Mouse (Mus musculus): ENCODE measurements around the gene Senp8.

DNA sequence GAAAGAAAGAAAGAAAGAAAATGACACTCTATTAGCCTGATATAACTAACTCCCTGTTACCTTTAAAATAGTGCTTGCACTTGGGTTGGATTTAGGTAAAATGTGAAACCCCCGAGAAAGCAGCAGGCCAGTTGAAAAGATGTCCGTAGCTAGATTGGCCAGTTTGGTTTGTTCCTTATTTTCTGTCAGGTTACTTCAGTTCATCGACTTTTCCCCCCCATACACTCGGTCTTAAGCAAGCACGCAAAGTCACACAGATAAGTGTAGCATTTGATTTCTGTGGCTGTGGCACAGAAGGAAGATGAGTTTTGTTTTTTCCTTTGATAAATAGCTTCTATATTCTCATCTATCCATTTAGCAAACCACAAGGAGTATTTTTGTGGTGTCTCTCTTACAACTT, 19.4 kb downstream of the Senp8 start:
- TF ChIP-seq GATA1 (IDR thresholded peaks at IDR 0.05; ENCODE audit: borderline replicate concordance, low read length) (no peak), FLI1 (IDR thresholded peaks at IDR 0.05; ENCODE audit: low read length) (no peak)
